Mouse (Mus musculus) liver, adult (tissue): ENCODE results near the gene Igf2.

Source experiments
- GATA4 ChIP-seq: IDR thresholded peaks from 2 replicates; pipeline ENCODE4 v1.6.1; 2014; ENCODE audit warnings: mild to moderate bottlenecking, low read length; ENCODE audit not compliant: insufficient replicate concordance

The Igf2 gene

GRCm38 (mm10) chr7:142663931-142664421 lies 2.6 kb downstream of the Igf2 start:
- TF ChIP-seq GATA4 = no peak

- no peak for TF ChIP-seq GATA4
These were observed 3.5 kb downstream of the Igf2 start for GRCm38 (mm10) chr7:142663151-142663550.

GRCm38 (mm10) chr7:142661811-142662210 lies 4.8 kb downstream of the Igf2 start:
- TF ChIP-seq GATA4 = no peak

- no peak for TF ChIP-seq GATA4
These were observed 5.6 kb downstream of the Igf2 start for GRCm38 (mm10) chr7:142661046-142661445.

- TF ChIP-seq GATA4 = no peak
These were observed 6.0 kb downstream of the Igf2 start for GRCm38 (mm10) chr7:142660651-142660945.

GRCm38 (mm10) chr7:142659767-142660650 lies 6.6 kb downstream of the Igf2 start:
- no peak for TF ChIP-seq GATA4

- TF ChIP-seq GATA4 = no peak
These were observed 7.4 kb downstream of the Igf2 start for GRCm38 (mm10) chr7:142659181-142659681.

- TF ChIP-seq GATA4 = no peak
These were observed 7.9 kb downstream of the Igf2 start for GRCm38 (mm10) chr7:142658681-142659180.

GRCm38 (mm10) chr7:142657821-142658614 lies 8.6 kb downstream of the Igf2 start:
- TF ChIP-seq GATA4 = no peak

GRCm38 (mm10) chr7:142657341-142657791 lies 9.2 kb downstream of the Igf2 start:
- no peak for TF ChIP-seq GATA4

GRCm38 (mm10) chr7:142656055-142656454 lies 10.6 kb downstream of the Igf2 start:
- no peak for TF ChIP-seq GATA4

GRCm38 (mm10) chr7:142655633-142656032 lies 11.0 kb downstream of the Igf2 start:
- no peak for TF ChIP-seq GATA4

- no peak for TF ChIP-seq GATA4
These were observed 12.9 kb downstream of the Igf2 start for GRCm38 (mm10) chr7:142653726-142654125.

GRCm38 (mm10) chr7:142646676-142647075 lies 19.9 kb downstream of the Igf2 start:
- TF ChIP-seq GATA4 = no peak

- no peak for TF ChIP-seq GATA4
These were observed 21.6 kb downstream of the Igf2 start for GRCm38 (mm10) chr7:142645045-142645444.
